Mouse (Mus musculus): ENCODE data around the gene Rgs6.

GRCm38 (mm10) chr12:83016486-83016885 is 428.4 kb downstream of the Rgs6 start:
- no peak for TF ChIP-seq FLI1 (IDR thresholded peaks at IDR 0.05; ENCODE audit: low read length)
- no peak for TF ChIP-seq GATA1 (IDR thresholded peaks at IDR 0.05; ENCODE audit: borderline replicate concordance, low read length)

Data from megakaryocyte, embryonic 14.5 days (primary cell).